Mouse (Mus musculus) macrophage (primary cell): ENCODE measurements around the gene Cdh4. TPM values are rescaled to one million over a fixed set of nuclear protein-coding genes. Genes with fewer than 3 reads are reported as not detected.

Experiments used
- H3K27ac ChIP-seq: fragments of 350-480 bp; formaldehyde crosslinking; 2 replicates; pipeline ENCODE4 v1.9.0; 2021
- H3K36me3 ChIP-seq: fragments of 350-480 bp; formaldehyde crosslinking; 2 replicates; pipeline ENCODE4 v1.9.0; 2021; ENCODE audit errors: inconsistent target
- H3K4me3 ChIP-seq: fragments of 350-480 bp; formaldehyde crosslinking; 2 replicates; pipeline ENCODE4 v1.9.0; 2021; ENCODE audit errors: inconsistent target
- H3K79me2 ChIP-seq: fragments of 350-480 bp; formaldehyde crosslinking; 2 replicates; pipeline ENCODE4 v1.9.0; 2021; ENCODE audit errors: inconsistent target
- WGBS: methylation state at CpG from one replicate; pipeline ENCODE4 v1.1.7; 2026; ENCODE audit warnings: inconsistent platforms; ENCODE audit not compliant: missing documents; 5-methylcytosine and 5-hydroxymethylcytosine counted together
- polyA plus RNA-seq: library from polyadenylated mRNA; stranded (reverse); fragments of 250-400 nt; gene quantifications from 3 replicates; pipeline ENCODE4 v1.2.4, GENCODE M21; 2018; ENCODE audit warnings: inconsistent platforms

Gene Cdh4
- polyA plus RNA-seq, 1 experiment from 2014 or later, result not detected

- no peaks in the 10 kb centered on the region for H3K36me3 ChIP-seq
- H3K27ac ChIP-seq, result no peak overlapping the region
- WGBS, result 92% methylated on average over 16 of the region's 16 CpGs
- H3K79me2 ChIP-seq, result no peaks in the 10 kb centered on the region
- H3K4me3 ChIP-seq, result no peak overlapping the region
These were observed 68.2 kb downstream of the Cdh4 start for GRCm38 (mm10) chr2:179510439-179510838.

- no peak overlapping the region for H3K27ac ChIP-seq
- H3K36me3 ChIP-seq, result no peaks in the 10 kb centered on the region
- H3K79me2 ChIP-seq, result no peaks in the 10 kb centered on the region
- 73% methylated on average over 9 of the region's 9 CpGs for WGBS
- no peak overlapping the region for H3K4me3 ChIP-seq
These were observed 74.3 kb downstream of the Cdh4 start for GRCm38 (mm10) chr2:179516559-179516958.

- Histone ChIP-seq H3K79me2 (no peaks in the 10 kb centered on the region), H3K27ac (no peak overlapping the region), H3K36me3 (no peaks in the 10 kb centered on the region), H3K4me3 (no peak overlapping the region)
- 61% methylated on average over 12 of the region's 14 CpGs for WGBS
These were observed 76.3 kb downstream of the Cdh4 start for GRCm38 (mm10) chr2:179518456-179519032.

DNA sequence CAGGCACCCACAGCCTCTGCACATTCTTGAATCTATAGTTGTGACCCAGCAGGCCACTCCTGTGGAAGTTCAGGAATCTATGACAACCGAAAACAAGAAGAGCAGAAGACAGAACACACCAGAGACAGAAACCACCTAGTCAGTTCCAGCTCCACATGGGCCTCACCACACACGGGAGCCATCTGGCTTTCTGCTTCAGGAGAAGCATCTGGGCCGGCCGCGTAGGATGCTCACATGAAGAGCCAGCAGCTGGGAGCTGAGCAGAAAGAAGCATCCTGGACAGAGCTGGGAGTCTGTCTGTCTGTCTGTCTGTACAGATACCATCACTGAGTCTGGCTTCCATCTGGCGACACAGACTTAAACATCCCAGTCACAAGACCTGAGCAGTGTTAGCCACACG lies 76.9 kb downstream of the Cdh4 start:
- no peak overlapping the region for H3K4me3 ChIP-seq
- WGBS, result 91% methylated on average over 7 of the region's 7 CpGs
- no peak overlapping the region for H3K27ac ChIP-seq
- no peaks in the 10 kb centered on the region for H3K79me2 ChIP-seq
- no peaks in the 10 kb centered on the region for H3K36me3 ChIP-seq

DNA sequence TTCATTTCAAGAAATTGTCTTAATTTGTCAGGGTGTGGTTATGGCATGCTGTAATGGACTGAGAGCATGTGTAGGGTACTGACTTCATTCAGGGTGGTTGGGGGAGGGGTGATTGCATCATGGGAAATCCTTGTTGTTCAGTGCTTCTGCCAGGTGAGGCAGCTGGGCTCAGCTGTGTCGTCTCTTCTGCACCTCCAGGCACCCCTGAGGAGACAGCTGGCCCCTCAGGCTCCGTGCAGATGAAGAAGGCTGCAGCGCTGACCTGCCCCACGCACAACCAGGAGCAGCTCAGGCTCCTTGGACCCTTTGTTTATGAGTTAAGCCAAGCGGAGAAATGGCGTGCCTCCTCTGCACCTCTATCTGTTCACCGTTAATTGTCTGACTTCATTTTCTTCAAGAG lies 77.7 kb downstream of the Cdh4 start:
- H3K4me3 ChIP-seq, result no peak overlapping the region
- no peak overlapping the region for H3K27ac ChIP-seq
- WGBS, result 63% methylated on average over 7 of the region's 7 CpGs
- H3K79me2 ChIP-seq, result no peaks in the 10 kb centered on the region
- H3K36me3 ChIP-seq, result no peaks in the 10 kb centered on the region

DNA sequence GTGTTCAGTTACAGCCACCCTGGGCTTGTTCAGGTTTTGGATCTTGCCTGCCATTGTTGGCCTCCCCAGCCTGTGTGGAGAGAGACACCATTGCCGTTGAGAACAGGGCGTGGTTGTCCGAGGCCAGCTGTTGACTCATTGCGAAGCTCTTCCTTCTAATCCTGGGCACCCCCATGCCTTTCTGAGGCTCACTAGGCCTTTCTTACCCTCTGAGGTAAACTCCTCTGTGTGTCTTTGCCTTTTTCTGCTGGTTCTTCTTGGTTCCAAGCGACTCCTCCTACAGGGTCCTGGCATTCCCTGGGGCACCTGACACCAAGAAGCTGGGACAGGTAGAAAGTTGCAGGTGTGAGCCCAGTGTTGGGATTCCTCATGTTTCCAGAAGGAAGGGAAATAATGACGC lies 78.7 kb downstream of the Cdh4 start:
- no peaks in the 10 kb centered on the region for H3K36me3 ChIP-seq

DNA sequence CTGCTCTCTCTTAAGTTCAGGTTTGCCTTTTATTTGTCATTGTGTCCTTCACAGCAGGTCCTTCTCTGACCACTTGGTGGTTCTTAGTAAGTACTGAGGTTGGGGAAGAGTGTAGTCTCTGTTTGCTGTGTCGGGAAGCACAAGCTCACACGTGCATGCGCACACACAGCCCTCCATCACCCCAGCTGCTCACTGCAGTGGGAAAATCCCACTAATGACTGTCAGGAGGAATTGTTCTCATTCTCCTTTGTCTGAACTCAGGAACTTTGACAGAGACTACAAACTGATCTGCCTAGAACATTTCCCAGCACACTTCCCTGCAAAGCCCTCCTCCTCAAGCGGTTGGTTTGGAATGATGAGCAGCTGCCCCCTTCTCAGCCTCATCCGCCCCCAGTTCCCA lies 79.2 kb downstream of the Cdh4 start:
- H3K27ac ChIP-seq, result no peak overlapping the region
- no peaks in the 10 kb centered on the region for H3K79me2 ChIP-seq
- H3K4me3 ChIP-seq, result no peak overlapping the region
- no peaks in the 10 kb centered on the region for H3K36me3 ChIP-seq
- WGBS, result 84% methylated on average over 5 of the region's 5 CpGs

More for the DNA sequence above, 78.7 kb downstream of the Cdh4 start:
- Histone ChIP-seq H3K4me3 (no peak overlapping the region), H3K27ac (no peak overlapping the region), H3K79me2 (no peaks in the 10 kb centered on the region)
- 75% methylated on average over 6 of the region's 6 CpGs for WGBS

DNA sequence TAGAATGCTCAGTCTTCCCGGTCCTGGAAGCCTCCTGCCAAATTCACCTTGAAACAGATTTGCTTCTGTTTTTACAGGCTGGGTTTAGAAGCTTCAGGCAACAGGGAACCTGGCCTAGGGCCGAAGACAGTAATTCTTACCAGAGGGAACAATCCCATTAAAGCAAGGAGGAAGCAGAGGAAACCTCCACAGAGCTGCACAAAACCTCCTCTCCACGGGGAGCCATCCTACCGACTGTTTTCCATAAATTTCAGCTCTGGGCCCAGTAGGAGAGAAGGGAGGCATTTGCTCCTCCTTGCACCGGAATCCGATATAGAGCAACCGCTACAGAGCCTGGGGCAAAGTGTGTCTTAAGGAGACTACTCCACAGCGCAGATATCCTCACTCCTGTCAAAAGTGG lies 79.9 kb downstream of the Cdh4 start:
- H3K36me3 ChIP-seq, result no peaks in the 10 kb centered on the region
- WGBS, result 60% methylated on average over 8 of the region's 8 CpGs
- H3K27ac ChIP-seq, result no peak overlapping the region
- no peaks in the 10 kb centered on the region for H3K79me2 ChIP-seq
- no peak overlapping the region for H3K4me3 ChIP-seq

DNA sequence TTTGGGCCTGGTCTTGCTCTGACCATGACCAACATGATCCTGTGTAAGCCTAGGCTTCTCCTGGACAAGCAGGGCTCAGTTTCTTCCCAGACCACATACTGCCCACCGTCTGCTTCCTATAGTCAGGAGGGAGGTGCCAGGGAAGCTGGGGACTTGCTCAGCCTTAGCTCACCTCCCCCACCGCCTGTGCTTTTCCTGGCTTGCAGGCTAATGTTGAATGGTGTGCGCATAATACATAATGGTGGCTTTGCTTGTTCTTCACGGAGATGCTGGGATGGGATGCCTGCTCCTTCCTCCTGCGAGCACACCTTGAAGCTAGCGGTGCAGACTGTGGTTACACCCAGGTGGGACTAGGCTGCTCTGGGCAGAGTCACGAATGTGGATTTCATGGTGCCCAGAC lies 84.7 kb downstream of the Cdh4 start:
- no peaks in the 10 kb centered on the region for H3K36me3 ChIP-seq
- no peak overlapping the region for H3K27ac ChIP-seq
- WGBS, result 76% methylated on average over 7 of the region's 7 CpGs
- no peaks in the 10 kb centered on the region for H3K79me2 ChIP-seq
- H3K4me3 ChIP-seq, result no peak overlapping the region

DNA sequence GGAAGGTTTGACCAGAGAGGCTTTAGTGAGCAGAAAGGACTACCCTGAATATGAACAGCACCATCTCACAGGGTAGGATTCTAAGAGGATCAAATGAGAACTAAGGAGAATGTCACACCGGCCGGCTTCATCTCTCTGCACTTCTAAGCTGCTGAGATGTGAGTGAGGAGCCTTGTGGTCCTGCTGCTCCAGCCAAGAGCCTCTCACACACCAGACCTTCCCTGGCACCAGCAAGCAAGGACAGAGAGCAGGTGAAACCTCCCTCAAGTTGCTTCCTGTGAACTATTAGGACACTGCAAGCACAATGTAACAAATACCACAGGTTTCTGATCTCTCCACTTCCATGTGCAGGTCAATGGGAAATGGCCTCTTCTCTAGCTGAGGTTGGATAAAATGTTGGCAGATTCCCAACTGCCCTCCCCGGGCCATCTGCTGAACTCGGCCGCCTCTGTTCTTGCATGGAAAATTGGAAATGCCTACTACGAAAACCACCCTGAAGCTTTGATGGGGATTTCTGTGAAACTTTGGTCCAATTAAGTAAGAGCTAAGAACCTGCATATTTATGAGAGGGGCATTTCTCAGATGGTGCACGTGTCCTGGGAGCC lies 88.3 kb downstream of the Cdh4 start:
- H3K36me3 ChIP-seq, result no peaks in the 10 kb centered on the region
- H3K4me3 ChIP-seq, result no peak overlapping the region
- H3K27ac ChIP-seq, result no peak overlapping the region
- WGBS, result 85% methylated on average over 7 of the region's 7 CpGs
- H3K79me2 ChIP-seq, result no peaks in the 10 kb centered on the region

- H3K36me3 ChIP-seq, result no peaks in the 10 kb centered on the region
- no peak overlapping the region for H3K27ac ChIP-seq
- 89% methylated on average over 6 of the region's 6 CpGs for WGBS
- H3K79me2 ChIP-seq, result no peaks in the 10 kb centered on the region
- no peak overlapping the region for H3K4me3 ChIP-seq
These were observed 91.0 kb downstream of the Cdh4 start for GRCm38 (mm10) chr2:179533196-179533595.

DNA sequence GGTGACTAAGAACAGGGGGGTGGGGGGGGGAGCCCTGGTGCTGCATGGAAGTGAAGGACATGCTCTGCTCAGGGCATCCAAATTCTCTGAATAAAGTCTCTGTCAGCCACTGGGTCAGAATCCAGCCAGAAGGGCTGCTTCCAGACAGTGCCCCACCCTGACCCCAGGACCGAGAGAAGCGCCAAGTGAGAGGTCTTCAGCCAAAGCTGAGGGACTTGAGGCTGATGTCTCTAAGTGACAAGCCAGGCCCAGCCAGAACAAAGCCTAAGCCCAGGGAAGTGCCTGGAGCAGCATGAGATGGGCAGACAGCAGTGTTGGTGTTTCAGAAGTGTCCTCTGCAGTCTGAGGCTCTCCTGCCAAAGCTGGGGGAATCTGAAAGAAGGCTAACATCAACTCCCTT lies 91.7 kb downstream of the Cdh4 start:
- Histone ChIP-seq H3K27ac (no peak overlapping the region), H3K36me3 (no peaks in the 10 kb centered on the region), H3K4me3 (no peak overlapping the region), H3K79me2 (no peaks in the 10 kb centered on the region)
- 80% methylated on average over 2 of the region's 2 CpGs for WGBS

GRCm38 (mm10) chr2:179535204-179535603 lies 93.0 kb downstream of the Cdh4 start:
- WGBS, result 40% methylated on average over 6 of the region's 6 CpGs
- no peak overlapping the region for H3K27ac ChIP-seq
- no peaks in the 10 kb centered on the region for H3K36me3 ChIP-seq
- H3K79me2 ChIP-seq, result no peaks in the 10 kb centered on the region
- H3K4me3 ChIP-seq, result no peak overlapping the region

- 28% methylated on average over 2 of the region's 2 CpGs for WGBS
- no peak overlapping the region for H3K27ac ChIP-seq
- no peak overlapping the region for H3K4me3 ChIP-seq
- H3K36me3 ChIP-seq, result no peaks in the 10 kb centered on the region
- no peaks in the 10 kb centered on the region for H3K79me2 ChIP-seq
These were observed 94.5 kb downstream of the Cdh4 start for GRCm38 (mm10) chr2:179536762-179537161.

GRCm38 (mm10) chr2:179537390-179537789 lies 95.2 kb downstream of the Cdh4 start:
- Histone ChIP-seq H3K79me2 (no peaks in the 10 kb centered on the region), H3K27ac (no peak overlapping the region), H3K36me3 (no peaks in the 10 kb centered on the region), H3K4me3 (no peak overlapping the region)
- 17% methylated on average over 19 of the region's 19 CpGs for WGBS
